Mouse (Mus musculus): ENCODE measurements at regions not wholly inside any gene's neighbourhood (a gene's known extent, or its start where the extent isn't known, plus 50 kb on each side); places are given as distances from the start of the nearest gene placed in this dataset.
"Not testable (repeated sequence)": the region's sequence is repeated elsewhere in the genome, so short reads cannot be mapped to it uniquely, and the experiment has no call there.

- 71% methylated on average over 9 of the region's 9 CpGs for WGBS
- Histone ChIP-seq H3K4me3 (no peak overlapping the region), H3K4me1 (peaks cover 13% of the 10 kb centered on the region), H3K36me3 (no peaks in the 10 kb centered on the region), H3K27me3 (peaks cover 5% of the 10 kb centered on the region), H3K4me2 (replicated peaks) (no peak overlapping the region), H3K9me3 (replicated peaks) (no peaks in the 10 kb centered on the region), H3K27ac (no peak overlapping the region), H3K9ac (no peak overlapping the region)
- no peak for ATAC-seq (ENCODE audit: low FRiP score)
These were observed 86.3 kb upstream of the Dyrk2 start for GRCm38 (mm10) chr10:118956352-118956751.

- no peaks in the 10 kb centered on the region for H3K9me3 ChIP-seq (replicated peaks)
- WGBS: 90% methylated on average over 6 of the region's 6 CpGs
- H3K27me3 ChIP-seq: peaks cover 5% of the 10 kb centered on the region
- no peak for ATAC-seq (ENCODE audit: low FRiP score)
- no peak overlapping the region for H3K4me2 ChIP-seq (replicated peaks)
- no peak overlapping the region for H3K9ac ChIP-seq
- no peak overlapping the region for H3K27ac ChIP-seq
- H3K4me1 ChIP-seq: no peaks in the 10 kb centered on the region
- no peaks in the 10 kb centered on the region for H3K36me3 ChIP-seq
- H3K4me3 ChIP-seq: no peak overlapping the region
These were observed 83.4 kb upstream of the Dyrk2 start for GRCm38 (mm10) chr10:118953440-118953839.

GRCm38 (mm10) chr10:118952756-118953155, 82.7 kb upstream of the Dyrk2 start:
- WGBS: 91% methylated on average over 9 of the region's 9 CpGs
- H3K4me1 ChIP-seq: no peaks in the 10 kb centered on the region
- H3K9ac ChIP-seq: no peak overlapping the region
- H3K4me2 ChIP-seq (replicated peaks): no peak overlapping the region
- no peaks in the 10 kb centered on the region for H3K9me3 ChIP-seq (replicated peaks)
- no peak overlapping the region for H3K27ac ChIP-seq
- ATAC-seq (ENCODE audit: low FRiP score): no peak
- peaks cover 5% of the 10 kb centered on the region; the same call in 1 of the 2 replicates for H3K27me3 ChIP-seq
- H3K36me3 ChIP-seq: no peaks in the 10 kb centered on the region
- H3K4me3 ChIP-seq: no peak overlapping the region

- Histone ChIP-seq H3K27ac (no peak overlapping the region), H3K4me3 (no peak overlapping the region), H3K36me3 (no peaks in the 10 kb centered on the region), H3K27me3 (no peaks in the 10 kb centered on the region), H3K4me2 (replicated peaks) (no peak overlapping the region), H3K4me1 (no peaks in the 10 kb centered on the region), H3K9ac (no peak overlapping the region), H3K9me3 (replicated peaks) (no peaks in the 10 kb centered on the region)
- WGBS: 86% methylated on average over 6 of the region's 6 CpGs
- ATAC-seq (ENCODE audit: low FRiP score): no peak
These were observed 77.7 kb upstream of the Dyrk2 start for GRCm38 (mm10) chr10:118947724-118948123.

- Histone ChIP-seq H3K4me3 (no peak overlapping the region), H3K9me3 (replicated peaks) (no peaks in the 10 kb centered on the region), H3K36me3 (no peaks in the 10 kb centered on the region), H3K4me1 (no peaks in the 10 kb centered on the region), H3K4me2 (replicated peaks) (no peak overlapping the region), H3K27me3 (no peaks in the 10 kb centered on the region), H3K9ac (no peak overlapping the region), H3K27ac (no peak overlapping the region)
- no peak for ATAC-seq (ENCODE audit: low FRiP score)
- 79% methylated on average over 9 of the region's 9 CpGs for WGBS
These were observed 77.1 kb upstream of the Dyrk2 start for GRCm38 (mm10) chr10:118947016-118947674.

GRCm38 (mm10) chr10:118927316-118927715, 57.3 kb upstream of the Dyrk2 start:
- no peak for ATAC-seq (ENCODE audit: low FRiP score)
- Histone ChIP-seq H3K36me3 (no peaks in the 10 kb centered on the region), H3K4me1 (no peaks in the 10 kb centered on the region), H3K9me3 (replicated peaks) (peaks cover 4% of the 10 kb centered on the region; the same call in 1 of the 2 replicates), H3K9ac (no peak overlapping the region), H3K27me3 (no peaks in the 10 kb centered on the region), H3K4me2 (replicated peaks) (no peak overlapping the region), H3K4me3 (no peak overlapping the region), H3K27ac (no peak overlapping the region)
- 93% methylated on average over 12 of the region's 12 CpGs for WGBS

- H3K4me3 ChIP-seq: no peak overlapping the region
- H3K9me3 ChIP-seq (replicated peaks): no peaks in the 10 kb centered on the region
- WGBS: 65% methylated on average over 15 of the region's 15 CpGs
- no peaks in the 10 kb centered on the region for H3K27me3 ChIP-seq
- H3K36me3 ChIP-seq: no peaks in the 10 kb centered on the region
- no peak for ATAC-seq (ENCODE audit: low FRiP score)
- H3K4me2 ChIP-seq (replicated peaks): no peak overlapping the region
- H3K4me1 ChIP-seq: no peaks in the 10 kb centered on the region
- no peak overlapping the region for H3K27ac ChIP-seq
- H3K9ac ChIP-seq: no peak overlapping the region
These were observed 53.6 kb upstream of the Dyrk2 start for GRCm38 (mm10) chr10:118923473-118924185.

- H3K4me2 ChIP-seq (replicated peaks); H3K36me3 ChIP-seq; H3K9me3 ChIP-seq (replicated peaks); H3K27me3 ChIP-seq; H3K4me3 ChIP-seq; ATAC-seq (ENCODE audit: low FRiP score); H3K4me1 ChIP-seq; H3K9ac ChIP-seq; H3K27ac ChIP-seq: not testable (repeated sequence)
These were observed 52.1 kb upstream of the Dyrk2 start for GRCm38 (mm10) chr10:118922120-118922519.

All from hindbrain, embryonic 12.5 days (tissue).